Mouse (Mus musculus) midbrain, postnatal 0 days (tissue): Measurements from ENCODE around the gene Gm20388. TPM values are rescaled to one million over a fixed set of nuclear protein-coding genes. Genes with fewer than 3 reads are reported as not detected.

ENCODE experiments used
- ATAC-seq: fragments of 200-750 bp; cut with Nextera tagmentation; 2 replicates; pipeline ENCODE4 v1.8.0; 2017; ENCODE audit warnings: moderate number of reproducible peaks, mild to moderate bottlenecking, moderate TSS enrichment, moderate library complexity; ENCODE audit not compliant: low FRiP score
- DNase-seq: peaks from one replicate; pipeline ENCODE4 v3.0.0-alpha.2; 2015; ENCODE audit warnings: low spot score
- H3K27ac ChIP-seq: fragments of 300-500 bp; sonication (generic); 2 replicates; pipeline ENCODE4 v1.5.1; 2014; ENCODE audit warnings: low read depth, mild to moderate bottlenecking, low read length, mixed read lengths
- H3K27me3 ChIP-seq: fragments of 300-500 bp; sonication (generic); 2 replicates; pipeline ENCODE4 v1.6.1; 2014; ENCODE audit warnings: low read length, control low read depth, mixed read lengths; ENCODE audit not compliant: insufficient read depth
- H3K36me3 ChIP-seq: fragments of 300-500 bp; sonication (generic); 2 replicates; pipeline ENCODE4 v1.6.1; 2014; ENCODE audit warnings: low read length, control low read depth, mixed read lengths; ENCODE audit not compliant: insufficient read depth
- H3K4me1 ChIP-seq: fragments of 300-500 bp; sonication (generic); 2 replicates; pipeline ENCODE4 v1.6.1; 2014; ENCODE audit warnings: mild to moderate bottlenecking, control low read depth, antibody characterized with exemption, low read length, mixed read lengths; ENCODE audit not compliant: insufficient read depth
- H3K4me2 ChIP-seq: fragments of 300-500 bp; sonication (generic); 2 replicates; pipeline ENCODE4 v1.6.1; 2014; ENCODE audit warnings: low read depth, mild to moderate bottlenecking, low read length, mixed read lengths; ENCODE audit not compliant: poor library complexity, severe bottlenecking
- H3K4me3 ChIP-seq: fragments of 300-500 bp; sonication (generic); 2 replicates; pipeline ENCODE4 v1.5.1; 2014; ENCODE audit warnings: low read depth, mild to moderate bottlenecking, low read length, moderate library complexity
- H3K9ac ChIP-seq: fragments of 300-500 bp; sonication (generic); replicated peaks from 2 replicates; pipeline ENCODE4 v1.6.1; 2014; ENCODE audit warnings: mild to moderate bottlenecking, low read length, moderate library complexity, mixed read lengths; ENCODE audit not compliant: poor library complexity, severe bottlenecking
- H3K9me3 ChIP-seq: fragments of 300-500 bp; sonication (generic); 2 replicates; pipeline ENCODE4 v1.6.1; 2016; ENCODE audit warnings: low read length, control low read depth
- CTCF ChIP-seq: IDR thresholded peaks from 2 replicates; pipeline ENCODE4 v1.5.1; 2016; ENCODE audit warnings: antibody characterized with exemption, mild to moderate bottlenecking
- WGBS: fragments of 180-500 bp; shearing (Covaris S2); extraction: QIAGEN DNeasy Blood & Tissue Kit; methylation state at CpG from one replicate; pipeline ENCODE4 v1.1.7; 2014; 5-methylcytosine and 5-hydroxymethylcytosine counted together
- polyA plus RNA-seq: library from polyadenylated mRNA; unstranded; fragments of >200 nt; fragmentation: Nextera tagmentation; extraction: Ambion mirVana; gene quantifications from 2 replicates; pipeline ENCODE4 v1.2.1, GENCODE M21; 2015
- total RNA-seq: library from RNA; depleted of rRNA; stranded (reverse); fragments of >200 nt; gene quantifications from 2 replicates; pipeline ENCODE4 v1.2.3, GENCODE M21; 2014

Gene Gm20388
- total and polyA plus RNA-seq, 2 experiments from 2014 or later: 74.2 TPM; not detected in 1

GRCm38 (mm10) chr8:122526526-122527170, 2616.0 kb downstream of the Gm20388 start:
- Histone ChIP-seq H3K4me3 (no peak overlapping the region), H3K9me3 (no peaks in the 10 kb centered on the region), H3K4me1 (no peaks in the 10 kb centered on the region), H3K27me3 (no peaks in the 10 kb centered on the region), H3K36me3 (no peaks in the 10 kb centered on the region), H3K9ac (no peak overlapping the region), H3K27ac (no peak overlapping the region), H3K4me2 (no peak overlapping the region)
- 78% methylated on average over 7 of the region's 7 CpGs for WGBS
- DNase-seq: no peak
- ATAC-seq: no peak
- TF ChIP-seq CTCF: no peak

GRCm38 (mm10) chr8:122527937-122528336, 2617.3 kb downstream of the Gm20388 start:
- no peak for DNase-seq
- WGBS: 91% methylated on average over 3 of the region's 3 CpGs
- no peak overlapping the region for H3K27ac ChIP-seq
- H3K4me1 ChIP-seq: no peaks in the 10 kb centered on the region
- no peak overlapping the region for H3K9ac ChIP-seq
- H3K9me3 ChIP-seq: no peaks in the 10 kb centered on the region
- H3K27me3 ChIP-seq: no peaks in the 10 kb centered on the region
- no peak for TF ChIP-seq CTCF
- H3K4me3 ChIP-seq: no peak overlapping the region
- no peaks in the 10 kb centered on the region for H3K36me3 ChIP-seq
- ATAC-seq: no peak
- no peak overlapping the region for H3K4me2 ChIP-seq

- ATAC-seq: no peak
- 89% methylated on average over 4 of the region's 4 CpGs for WGBS
- H3K9me3 ChIP-seq: no peaks in the 10 kb centered on the region
- H3K4me2 ChIP-seq: no peak overlapping the region
- H3K9ac ChIP-seq: no peak overlapping the region
- H3K36me3 ChIP-seq: no peaks in the 10 kb centered on the region
- DNase-seq: no peak
- no peak overlapping the region for H3K27ac ChIP-seq
- no peak for TF ChIP-seq CTCF
- no peaks in the 10 kb centered on the region for H3K4me1 ChIP-seq
- no peak overlapping the region for H3K4me3 ChIP-seq
- H3K27me3 ChIP-seq: no peaks in the 10 kb centered on the region
These were observed 2618.5 kb downstream of the Gm20388 start for GRCm38 (mm10) chr8:122529159-122529558.

GRCm38 (mm10) chr8:122531312-122531711, 2620.7 kb downstream of the Gm20388 start:
- H3K9ac ChIP-seq: no peak overlapping the region
- no peaks in the 10 kb centered on the region for H3K27me3 ChIP-seq
- no peak for ATAC-seq
- WGBS: 83% methylated on average over 8 of the region's 8 CpGs
- H3K9me3 ChIP-seq: no peaks in the 10 kb centered on the region
- no peaks in the 10 kb centered on the region for H3K4me1 ChIP-seq
- TF ChIP-seq CTCF: no peak
- DNase-seq: no peak
- no peak overlapping the region for H3K4me2 ChIP-seq
- no peaks in the 10 kb centered on the region for H3K36me3 ChIP-seq
- no peak overlapping the region for H3K27ac ChIP-seq
- no peak overlapping the region for H3K4me3 ChIP-seq

GRCm38 (mm10) chr8:122537033-122537432, 2626.4 kb downstream of the Gm20388 start:
- no peak for TF ChIP-seq CTCF
- H3K27me3 ChIP-seq: no peaks in the 10 kb centered on the region
- H3K4me2 ChIP-seq: no peak overlapping the region
- no peak for DNase-seq
- no peaks in the 10 kb centered on the region for H3K4me1 ChIP-seq
- no peak overlapping the region for H3K4me3 ChIP-seq
- no peaks in the 10 kb centered on the region for H3K36me3 ChIP-seq
- no peak overlapping the region for H3K9ac ChIP-seq
- H3K9me3 ChIP-seq: no peaks in the 10 kb centered on the region
- no peak overlapping the region for H3K27ac ChIP-seq
- 75% methylated on average over 6 of the region's 6 CpGs for WGBS
- ATAC-seq: no peak

GRCm38 (mm10) chr8:122537812-122538211, 2627.2 kb downstream of the Gm20388 start:
- Histone ChIP-seq H3K36me3 (no peaks in the 10 kb centered on the region), H3K4me2 (no peak overlapping the region), H3K4me1 (no peaks in the 10 kb centered on the region), H3K9ac (no peak overlapping the region), H3K4me3 (no peak overlapping the region), H3K9me3 (no peaks in the 10 kb centered on the region), H3K27ac (no peak overlapping the region), H3K27me3 (no peaks in the 10 kb centered on the region)
- no peak for TF ChIP-seq CTCF
- ATAC-seq: no peak
- whole genome bisulfite sequencing: 90% methylated on average over 2 of the region's 2 CpGs
- DNase-seq: no peak
